Mouse (Mus musculus): Measurements from ENCODE around the gene Wfdc6b. TPM values are rescaled to one million over a fixed set of nuclear protein-coding genes. Genes with fewer than 3 reads are reported as not detected.
A peak's percentile ranks its signal among the peaks of the same experiment; 100 is the strongest.

Wfdc6b gene
- total RNA-seq, 2 experiments from 2014 or later = not detected

GRCm38 (mm10) chr2:164619050-164619449 lies 5.7 kb downstream of the Wfdc6b start:
- no peak for DNase-seq
- no peak overlapping the region for H3K4me3 ChIP-seq
- TF ChIP-seq CTCF (IDR thresholded peaks at IDR 0.05) = no peak
- H3K27ac ChIP-seq = no peak overlapping the region
- intact Hi-C loops (cut with DNase I) = no loop called here

- H3K27ac ChIP-seq = no peak overlapping the region
- DNase-seq = no peak
- intact Hi-C loops (cut with DNase I) = no loop called here
- no peak for TF ChIP-seq CTCF (IDR thresholded peaks at IDR 0.05)
- H3K4me3 ChIP-seq = no peak overlapping the region
Measured at GRCm38 (mm10) chr2:164621775-164622174, 8.5 kb downstream of the Wfdc6b start.

GRCm38 (mm10) chr2:164635266-164635665 lies 21.9 kb downstream of the Wfdc6b start:
- intact Hi-C loops (cut with DNase I) = no loop called here
- TF ChIP-seq CTCF (IDR thresholded peaks at IDR 0.05) = no peak
- no peak for DNase-seq
- H3K4me3 ChIP-seq = no peak overlapping the region
- no peak overlapping the region for H3K27ac ChIP-seq

GRCm38 (mm10) chr2:164638696-164639095 lies 25.4 kb downstream of the Wfdc6b start, which contains the start of gene Wfdc16:
TSS of gene Wfdc16 (minus strand) at chr2:164638796.
- Histone ChIP-seq H3K27ac (no peak within 1 kb of the TSS), H3K4me3 (no peak within 1 kb of the TSS)
- DNase-seq = no peak
- no peak for TF ChIP-seq CTCF (IDR thresholded peaks at IDR 0.05)
- intact Hi-C loops (cut with DNase I) = no loop called here

GRCm38 (mm10) chr2:164641129-164641528 lies 27.8 kb downstream of the Wfdc6b start:
- Histone ChIP-seq H3K27ac (no peak overlapping the region), H3K4me3 (no peak overlapping the region)
- TF ChIP-seq CTCF (IDR thresholded peaks at IDR 0.05) = no peak
- intact Hi-C loops (cut with DNase I) = no loop called here
- DNase-seq = no peak

- intact Hi-C loops (cut with DNase I) = no loop called here
- H3K27ac ChIP-seq = no peak overlapping the region
- H3K4me3 ChIP-seq = no peak overlapping the region
- TF ChIP-seq CTCF (IDR thresholded peaks at IDR 0.05) = no peak
- DNase-seq = no peak
Measured at GRCm38 (mm10) chr2:164641881-164642673, 28.8 kb downstream of the Wfdc6b start.

GRCm38 (mm10) chr2:164655858-164656257 lies 42.5 kb downstream of the Wfdc6b start, which contains the start of gene Wfdc10:
TSS of gene Wfdc10 (plus strand) at chr2:164656046.
- peak; percentile 75 for TF ChIP-seq CTCF (IDR thresholded peaks at IDR 0.05)
- Histone ChIP-seq H3K4me3 (no peak within 1 kb of the TSS), H3K27ac (no peak within 1 kb of the TSS)
- DNase-seq = peak; percentile 28
- intact Hi-C loops (cut with DNase I) = no loop called here

- intact Hi-C loops (cut with DNase I) = no loop called here
Measured at GRCm38 (mm10) chr2:164656483-164656882, 43.2 kb downstream of the Wfdc6b start, which contains the start of gene Wfdc9. TSS of gene Wfdc9 (minus strand) at chr2:164656583.

GRCm38 (mm10) chr2:164664851-164665250 lies 51.5 kb downstream of the Wfdc6b start:
- Histone ChIP-seq H3K4me3 (no peak overlapping the region), H3K27ac (no peak overlapping the region)
- no peak for TF ChIP-seq CTCF (IDR thresholded peaks at IDR 0.05)
- intact Hi-C loops (cut with DNase I) = no loop called here
- no peak for DNase-seq

More at GRCm38 (mm10) chr2:164656483-164656882, 43.2 kb downstream of the Wfdc6b start, which contains the start of gene Wfdc9:
- H3K27ac ChIP-seq = no peak within 1 kb of the TSS
- no peak for TF ChIP-seq CTCF (IDR thresholded peaks at IDR 0.05)
- no peak for DNase-seq
- H3K4me3 ChIP-seq = no peak within 1 kb of the TSS

Other genes with a start within 250 kb of the Wfdc6b start
- gene Slpi, start 224.4 kb upstream of the Wfdc6b start, total RNA-seq (2021) = under 1 TPM in 1 of 2 experiments, not detected in 1; 0.45 TPM
- gene Rbpjl, start 210.4 kb upstream of the Wfdc6b start, total RNA-seq (2021) = not detected
- 1 to 10 TPM in 1 of 2 experiments, under 1 TPM in 1; 0.56 to 1.7 TPM for gene Matn4, start 208.4 kb upstream of the Wfdc6b start, total RNA-seq (2021)
- 10 to 100 TPM; 39.8 to 95.4 TPM for gene Sdc4, start 169.6 kb upstream of the Wfdc6b start, total RNA-seq (2021)
- 10 to 100 TPM; 21.7 to 24.7 TPM for gene Sys1, start 156.6 kb upstream of the Wfdc6b start, total RNA-seq (2021)
- 1 to 10 TPM; 7.6 to 9.4 TPM for gene Gm20458, start 152.6 kb upstream of the Wfdc6b start, total RNA-seq (2021)
- not detected for gene Trp53tg5, start 139.8 kb upstream of the Wfdc6b start, total RNA-seq (2021)
- 10 to 100 TPM; 12.9 to 25.5 TPM for gene Dbndd2, start 127.4 kb upstream of the Wfdc6b start, total RNA-seq (2021)
- gene Pigt, start 116.0 kb upstream of the Wfdc6b start, total RNA-seq (2021) = 10 to 100 TPM; 27.2 to 33.5 TPM
- gene Wfdc2, start 51.1 kb upstream of the Wfdc6b start, total RNA-seq (2021) = not detected
- gene Spint3, start 40.1 kb upstream of the Wfdc6b start, total RNA-seq (2021) = not detected
- gene Wfdc6a, start 28.1 kb upstream of the Wfdc6b start, total RNA-seq (2021) = not detected
- gene Eppin, start 19.9 kb upstream of the Wfdc6b start, total RNA-seq (2021) = not detected
- gene Wfdc8, start 104 bp downstream of the Wfdc6b start, total RNA-seq (2021) = not detected
- gene Wfdc16, start 25.3 kb downstream of the Wfdc6b start, total RNA-seq (2021) = not detected
- gene Wfdc10, start 42.5 kb downstream of the Wfdc6b start, total RNA-seq (2021) = not detected
- not detected for gene Wfdc9, start 43.1 kb downstream of the Wfdc6b start, total RNA-seq (2021)
- gene Wfdc11, start 60.6 kb downstream of the Wfdc6b start, total RNA-seq (2021) = not detected
- gene Wfdc13, start 71.6 kb downstream of the Wfdc6b start, total RNA-seq (2021) = not detected
- not detected for gene Spint4, start 85.0 kb downstream of the Wfdc6b start, total RNA-seq (2021)
- not detected for gene Spint5, start 101.8 kb downstream of the Wfdc6b start, total RNA-seq (2021)
- not detected for gene Wfdc3, start 132.4 kb downstream of the Wfdc6b start, total RNA-seq (2021)
- gene Dnttip1, start 132.5 kb downstream of the Wfdc6b start, total RNA-seq (2021) = 10 to 100 TPM; 18.5 to 19.4 TPM
- under 1 TPM; 0.20 to 0.33 TPM for gene Ube2c, start 156.4 kb downstream of the Wfdc6b start, total RNA-seq (2021)
- gene Tnnc2, start 166.4 kb downstream of the Wfdc6b start, total RNA-seq (2021) = over 10,000 TPM; 14,820 to 17,621 TPM
- 10 to 100 TPM; 20.6 to 25.6 TPM for gene Snx21, start 172.3 kb downstream of the Wfdc6b start, total RNA-seq (2021)
- gene Acot8, start 191.4 kb downstream of the Wfdc6b start, total RNA-seq (2021) = 1 to 10 TPM; 7.9 to 8.6 TPM
- gene Zswim3, start 191.6 kb downstream of the Wfdc6b start, total RNA-seq (2021) = 1 to 10 TPM; 1.2 to 1.4 TPM
- gene Zswim1, start 209.2 kb downstream of the Wfdc6b start, total RNA-seq (2021) = 1 to 10 TPM; 4.6 to 4.9 TPM
- gene Spata25, start 215.0 kb downstream of the Wfdc6b start, total RNA-seq (2021) = under 1 TPM in 1 of 2 experiments, not detected in 1; 0.84 TPM
- 10 to 100 TPM; 50.2 to 58.1 TPM for gene Ctsa, start 219.4 kb downstream of the Wfdc6b start, total RNA-seq (2021)
- 10 to 100 TPM; 31.1 to 37.0 TPM for gene Neurl2, start 219.9 kb downstream of the Wfdc6b start, total RNA-seq (2021)
- 10 to 100 TPM; 11.4 to 20.1 TPM for gene Pltp, start 244.2 kb downstream of the Wfdc6b start, total RNA-seq (2021)